8 mouse cellular contexts compared by ENCODE assay signal in the genomic region with DNA sequence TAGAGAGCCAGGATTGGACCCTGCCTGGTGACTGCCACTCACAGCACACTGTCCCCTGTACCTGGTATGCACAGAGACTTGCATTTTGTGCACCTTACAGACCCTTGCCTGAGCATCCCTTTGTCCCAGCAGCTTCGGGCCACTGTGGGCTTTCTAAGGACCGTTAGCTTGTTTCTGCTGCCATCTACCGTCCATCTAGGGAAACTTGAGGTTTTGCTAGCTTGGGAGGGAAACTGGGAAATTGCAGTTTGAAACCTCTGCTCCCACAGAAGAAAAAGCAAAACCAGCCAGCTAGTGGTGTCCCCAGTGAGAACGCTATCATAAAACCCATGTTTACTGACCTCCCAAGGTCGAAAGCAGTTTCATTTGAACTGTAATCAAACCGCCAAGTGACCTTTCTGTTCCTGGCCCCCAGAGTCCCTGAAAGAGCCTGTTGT.
DNase-seq lines count a peak whose midpoint lies in the region; ATAC-seq and TF ChIP-seq lines count a peak whose summit lies in the region.

No protein-coding gene starts in this region.

- peaks cover 11% of the 10 kb centered on the region for H3K36me3 ChIP-seq in heart, postnatal 0 days (replicated peaks; ENCODE audit: control insufficient read depth, insufficient read depth, low read length)
- H3K36me3 ChIP-seq in liver, postnatal 0 days (replicated peaks; ENCODE audit: insufficient read depth, low read length), result no peaks in the 10 kb centered on the region; the same call in 1 of the 2 replicates

- TF ChIP-seq CTCF in heart, postnatal 0 days (IDR thresholded peaks at IDR 0.05; ENCODE audit: low read depth), result peak; percentile 94
- peak; percentile 85 for TF ChIP-seq CTCF in liver, postnatal 0 days (IDR thresholded peaks at IDR 0.05; ENCODE audit: low read depth)

- H3K9ac ChIP-seq in heart, postnatal 0 days (replicated peaks; ENCODE audit: low read depth, low read length), result no peak overlapping the region
- no peak overlapping the region for H3K9ac ChIP-seq in liver, postnatal 0 days (replicated peaks)

- H3K27me3 ChIP-seq in heart, postnatal 0 days (ENCODE audit: control insufficient read depth, insufficient read depth, low read length), result no peaks in the 10 kb centered on the region
- H3K27me3 ChIP-seq in liver, postnatal 0 days (ENCODE audit: insufficient read depth, low read length), result no peaks in the 10 kb centered on the region

- WGBS in heart, postnatal 0 days, result 15% methylated on average over 6 of the region's 6 CpGs
- WGBS in liver, postnatal 0 days (ENCODE audit: insufficient replicate concordance), result 18% methylated on average over 6 of the region's 6 CpGs

- no peak overlapping the region for H3K4me2 ChIP-seq in heart, postnatal 0 days (ENCODE audit: low read depth, low read length)
- no peak overlapping the region for H3K4me2 ChIP-seq in liver, postnatal 0 days (ENCODE audit: low read depth, low read length)

- ATAC-seq in CD4-positive, CD25-positive, alpha-beta regulatory T cell, adult 4 months, result peak; percentile 74
- ATAC-seq in heart, postnatal 0 days (ENCODE audit: insufficient read depth, low read depth), result peak; percentile 66; the same call in 1 of the 2 replicates
- ATAC-seq in liver, postnatal 0 days, result peak; percentile 36; the same call in 1 of the 2 replicates
- peak; percentile 48; the same call in 1 of the 2 replicates for ATAC-seq in neutrophil, adult 5-6 weeks (ENCODE audit: extremely low read depth, insufficient number of reproducible peaks, low FRiP score, poor library complexity, severe bottlenecking)

- DNase-seq in adrenal gland, adult 2 months, result peak; percentile 51
- peak; percentile 89 for DNase-seq in embryo, embryonic 11 days
- peak; percentile 52 for DNase-seq in heart, postnatal 0 days (ENCODE audit: low spot score)
- DNase-seq in kidney, postnatal 10 days, result peak; percentile 79
- peak; percentile 45 for DNase-seq in liver, postnatal 0 days
- peak; percentile 25 for DNase-seq in urinary bladder, postnatal 25 days (ENCODE audit: low spot score)

- no peak overlapping the region for H3K4me3 ChIP-seq in heart, postnatal 0 days (ENCODE audit: low read depth, low read length)
- H3K4me3 ChIP-seq in liver, postnatal 0 days (ENCODE audit: low read depth, low read length), result no peak overlapping the region

- H3K27ac ChIP-seq in heart, postnatal 0 days (ENCODE audit: low read depth), result no peak overlapping the region
- no peak overlapping the region for H3K27ac ChIP-seq in liver, postnatal 0 days (ENCODE audit: low read depth)

- H3K9me3 ChIP-seq in heart, postnatal 0 days (replicated peaks; ENCODE audit: control insufficient read depth, low read length), result no peaks in the 10 kb centered on the region
- H3K9me3 ChIP-seq in liver, postnatal 0 days (ENCODE audit: low read length), result no peaks in the 10 kb centered on the region

- no peaks in the 10 kb centered on the region for H3K4me1 ChIP-seq in heart, postnatal 0 days (ENCODE audit: control insufficient read depth, insufficient read depth)
- H3K4me1 ChIP-seq in liver, postnatal 0 days (ENCODE audit: insufficient read depth), result no peaks in the 10 kb centered on the region

- no peak for TF ChIP-seq EP300 in heart, postnatal 0 days (IDR thresholded peaks at IDR 0.05; ENCODE audit: low read depth)
- TF ChIP-seq EP300 in liver, postnatal 0 days (IDR thresholded peaks at IDR 0.05; ENCODE audit: low read depth), result no peak

Comparison
In these comparisons a context has a peak if more than half of its experiments do, and no peak if none do; other contexts are left out.
1. DNase-seq: peak in every context shown above with its lines; median percentile 89 in embryo, embryonic 11 days; 79 in kidney, postnatal 10 days; 52 in heart, postnatal 0 days; 51 in adrenal gland, adult 2 months; 45 in liver, postnatal 0 days; 25 in urinary bladder, postnatal 25 days.